Mouse (Mus musculus) megakaryocyte, embryonic 14.5 days (primary cell): ENCODE results near the gene Snx33.

Source experiments
- FLI1 ChIP-seq: IDR thresholded peaks from 2 replicates; pipeline ENCODE4 v1.6.1; 2012; ENCODE audit warnings: low read length, inconsistent platforms, mixed read lengths
- GATA1 ChIP-seq: IDR thresholded peaks from 3 replicates; pipeline ENCODE4 v1.6.1; 2012; ENCODE audit warnings: mixed read lengths, low read length, inconsistent platforms, borderline replicate concordance

DNA sequence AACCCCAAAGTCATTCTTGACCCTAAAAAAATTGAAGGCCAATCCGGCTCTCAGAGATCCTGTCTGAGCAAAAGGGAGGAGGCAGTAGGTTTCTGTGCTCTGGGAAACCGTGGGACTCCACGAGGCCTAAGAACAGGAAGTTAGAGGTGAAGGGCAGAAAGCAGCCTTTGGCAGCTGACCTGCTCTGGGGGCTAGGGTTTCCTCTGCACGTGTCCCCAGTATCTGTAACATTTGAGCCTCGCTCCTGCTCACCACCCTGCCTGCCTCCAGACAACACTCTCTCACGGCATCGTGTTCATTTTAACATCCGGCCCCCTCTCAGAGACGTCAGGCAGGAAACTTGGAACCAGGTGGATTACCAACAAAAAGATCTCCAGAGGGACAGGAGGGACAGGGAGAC, 27.6 kb downstream of the Snx33 start:
- TF ChIP-seq GATA1 (no peak), FLI1 (no peak)
